Mouse (Mus musculus): ENCODE measurements around the gene Ubald1.

DNA sequence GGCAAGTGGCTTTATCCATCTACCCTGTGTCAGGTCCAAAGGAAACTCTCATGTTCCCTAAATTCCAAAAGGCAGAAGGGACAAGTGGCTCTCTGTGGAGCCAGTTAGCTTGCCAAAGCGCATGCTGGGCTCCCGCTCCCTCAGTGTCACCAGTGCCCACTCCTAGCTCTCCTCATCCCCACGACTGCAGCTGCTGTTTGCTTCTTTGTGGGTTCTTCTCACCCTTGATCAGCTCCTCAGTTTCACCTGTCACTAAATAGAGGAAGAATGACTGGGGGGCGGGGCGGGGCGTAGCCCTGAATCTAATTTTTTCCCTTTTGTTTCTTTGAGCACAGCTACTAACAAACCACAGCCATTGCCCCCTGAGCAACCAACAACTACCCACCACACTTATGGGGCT, 18.8 kb upstream of the Ubald1 start:
- TF ChIP-seq POLR2A (IDR thresholded peaks at IDR 0.05; ENCODE audit: low read depth, low read length) (no peak), CTCF (IDR thresholded peaks at IDR 0.05; ENCODE audit: extremely low read depth, insufficient read depth, insufficient read length, insufficient replicate concordance) (no peak)

All from spleen, adult 2 months (tissue).